Mouse (Mus musculus): ENCODE measurements around the gene Akap3. TPM values are rescaled to one million over a fixed set of nuclear protein-coding genes. Genes with fewer than 3 reads are reported as not detected.

The Akap3 gene
- total RNA-seq, 2 experiments from 2014 or later = 0.19 to 0.24 TPM

Other genes starting within 250 kb of the Akap3 start
- 10 to 100 TPM; 66.9 to 73.4 TPM for gene Kcna1, start 206.7 kb upstream of the Akap3 start, total RNA-seq (2021)
- gene Kcna6, start 112.4 kb upstream of the Akap3 start, total RNA-seq (2021) = 10 to 100 TPM; 76.4 to 78.5 TPM
- 100 to 1,000 TPM; 163 to 166 TPM for gene Ndufa9, start 4.0 kb upstream of the Akap3 start, total RNA-seq (2021)
- gene Dyrk4, start 68.7 kb downstream of the Akap3 start, total RNA-seq (2021) = under 1 TPM in 1 of 2 experiments, not detected in 1; 0.37 TPM
- 1 to 10 TPM; 2.7 to 3.6 TPM for gene Rad51ap1, start 86.5 kb downstream of the Akap3 start, total RNA-seq (2021)
- 10 to 100 TPM; 35.1 to 44.9 TPM for gene D6Wsu163e, start 86.9 kb downstream of the Akap3 start, total RNA-seq (2021)
- not detected for gene Fgf6, start 162.5 kb downstream of the Akap3 start, total RNA-seq (2021)
- gene Fgf23, start 219.8 kb downstream of the Akap3 start, total RNA-seq (2021) = under 1 TPM; 0.49 to 0.64 TPM

Data from left cerebral cortex, postnatal 14 days (tissue).